Mouse (Mus musculus): ENCODE results near the gene Omt2b.
"Not testable (repeated sequence)": the region's sequence is repeated elsewhere in the genome, so short reads cannot be mapped to it uniquely, and the experiment has no call there.

The Omt2b gene

GRCm38 (mm10) chr9:78351504-78352220 lies 24.3 kb downstream of the Omt2b start:
- ATAC-seq (ENCODE audit: low TSS enrichment), result no peak

- no peak for ATAC-seq (ENCODE audit: low TSS enrichment)
Measured at GRCm38 (mm10) chr9:78354665-78355578, 27.5 kb downstream of the Omt2b start.

- ATAC-seq (ENCODE audit: low TSS enrichment), result no peak
Measured at GRCm38 (mm10) chr9:78355611-78356010, 28.2 kb downstream of the Omt2b start, which contains the start of gene Gsta2. TSS of gene Gsta2 (minus strand) at chr9:78355788.

- ATAC-seq (ENCODE audit: low TSS enrichment), result peak; percentile 80
Measured at GRCm38 (mm10) chr9:78358053-78358452, 30.7 kb downstream of the Omt2b start.

GRCm38 (mm10) chr9:78359750-78360483 lies 32.5 kb downstream of the Omt2b start:
- no peak for ATAC-seq (ENCODE audit: low TSS enrichment)

- no peak for ATAC-seq (ENCODE audit: low TSS enrichment)
Measured at GRCm38 (mm10) chr9:78360484-78360872, 33.1 kb downstream of the Omt2b start.

- no peak for ATAC-seq (ENCODE audit: low TSS enrichment)
Measured at GRCm38 (mm10) chr9:78363374-78363773, 36.0 kb downstream of the Omt2b start.

- no peak for ATAC-seq (ENCODE audit: low TSS enrichment)
Measured at GRCm38 (mm10) chr9:78364701-78365100, 37.3 kb downstream of the Omt2b start.

GRCm38 (mm10) chr9:78365850-78366544 lies 38.6 kb downstream of the Omt2b start:
- ATAC-seq (ENCODE audit: low TSS enrichment), result no peak

GRCm38 (mm10) chr9:78367959-78368358 lies 40.6 kb downstream of the Omt2b start, which contains the start of gene Dppa5a:
TSS of gene Dppa5a (minus strand) at chr9:78368177.
- ATAC-seq (ENCODE audit: low TSS enrichment), result not testable (repeated sequence)

GRCm38 (mm10) chr9:78368671-78369293 lies 41.4 kb downstream of the Omt2b start:
- ATAC-seq (ENCODE audit: low TSS enrichment), result no peak

GRCm38 (mm10) chr9:78369349-78369748 lies 42.0 kb downstream of the Omt2b start:
- ATAC-seq (ENCODE audit: low TSS enrichment), result no peak

- no peak for ATAC-seq (ENCODE audit: low TSS enrichment)
Measured at GRCm38 (mm10) chr9:78369786-78370185, 42.4 kb downstream of the Omt2b start.

GRCm38 (mm10) chr9:78371441-78371840 lies 44.1 kb downstream of the Omt2b start:
- no peak for ATAC-seq (ENCODE audit: low TSS enrichment)

GRCm38 (mm10) chr9:78372827-78373504 lies 45.6 kb downstream of the Omt2b start:
- no peak for ATAC-seq (ENCODE audit: low TSS enrichment)

GRCm38 (mm10) chr9:78374397-78374796 lies 47.0 kb downstream of the Omt2b start:
- no peak for ATAC-seq (ENCODE audit: low TSS enrichment)

- ATAC-seq (ENCODE audit: low TSS enrichment), result no peak
Measured at GRCm38 (mm10) chr9:78374885-78375389, 47.5 kb downstream of the Omt2b start.

GRCm38 (mm10) chr9:78375486-78375885 lies 48.1 kb downstream of the Omt2b start:
- no peak for ATAC-seq (ENCODE audit: low TSS enrichment)

GRCm38 (mm10) chr9:78377546-78377945 lies 50.2 kb downstream of the Omt2b start:
- no peak for ATAC-seq (ENCODE audit: low TSS enrichment)

GRCm38 (mm10) chr9:78378113-78378785 lies 50.9 kb downstream of the Omt2b start, which contains the start of gene Ooep:
TSS of gene Ooep (minus strand) at chr9:78378725.
- peak; percentile 78 for ATAC-seq (ENCODE audit: low TSS enrichment)

Measured in frontal cortex, adult (tissue).